Mouse (Mus musculus) midbrain, embryonic 12.5 days (tissue): ENCODE data around the gene Rgs21. TPM values are rescaled to one million over a fixed set of nuclear protein-coding genes. Genes with fewer than 3 reads are reported as not detected.

Experiments used
- ATAC-seq: fragments of 200-750 bp; cut with Nextera tagmentation; 2 replicates; pipeline ENCODE4 v1.8.0; 2017; ENCODE audit warnings: low read depth, moderate TSS enrichment, moderate library complexity; ENCODE audit not compliant: low FRiP score
- H3K27ac ChIP-seq: fragments of 300-500 bp; sonication (generic); replicated peaks from 2 replicates; pipeline ENCODE4 v1.5.1; 2016; ENCODE audit warnings: mild to moderate bottlenecking
- H3K27me3 ChIP-seq: fragments of 300-500 bp; sonication (generic); 2 replicates; pipeline ENCODE4 v1.6.1; 2016; ENCODE audit warnings: mild to moderate bottlenecking
- H3K36me3 ChIP-seq: fragments of 300-500 bp; sonication (generic); 2 replicates; pipeline ENCODE4 v1.6.1; 2016
- H3K4me1 ChIP-seq: fragments of 300-500 bp; sonication (generic); 2 replicates; pipeline ENCODE4 v1.6.1; 2016
- H3K4me2 ChIP-seq: fragments of 300-500 bp; sonication (generic); replicated peaks from 2 replicates; pipeline ENCODE4 v1.6.1; 2016; ENCODE audit warnings: mild to moderate bottlenecking, moderate library complexity
- H3K4me3 ChIP-seq: fragments of 300-500 bp; sonication (generic); 2 replicates; pipeline ENCODE4 v1.5.1; 2016; ENCODE audit warnings: mild to moderate bottlenecking
- H3K9ac ChIP-seq: fragments of 300-500 bp; sonication (generic); replicated peaks from 2 replicates; pipeline ENCODE4 v1.6.1; 2016; ENCODE audit warnings: mild to moderate bottlenecking, moderate library complexity
- H3K9me3 ChIP-seq: fragments of 300-500 bp; sonication (generic); 2 replicates; pipeline ENCODE4 v1.6.1; 2016; ENCODE audit warnings: mild to moderate bottlenecking
- WGBS: fragments of 180-500 bp; shearing (Covaris S2); methylation state at CpG from one replicate; pipeline ENCODE4 v1.1.7; 2016; 5-methylcytosine and 5-hydroxymethylcytosine counted together
- polyA plus RNA-seq: library from polyadenylated mRNA; unstranded; fragments of >200 nt; fragmentation: Nextera tagmentation; extraction: Ambion mirVana; gene quantifications from 2 replicates; pipeline ENCODE4 v1.2.1, GENCODE M21; 2016

The Rgs21 gene
- not detected in 2 replicates for polyA plus RNA-seq

DNA sequence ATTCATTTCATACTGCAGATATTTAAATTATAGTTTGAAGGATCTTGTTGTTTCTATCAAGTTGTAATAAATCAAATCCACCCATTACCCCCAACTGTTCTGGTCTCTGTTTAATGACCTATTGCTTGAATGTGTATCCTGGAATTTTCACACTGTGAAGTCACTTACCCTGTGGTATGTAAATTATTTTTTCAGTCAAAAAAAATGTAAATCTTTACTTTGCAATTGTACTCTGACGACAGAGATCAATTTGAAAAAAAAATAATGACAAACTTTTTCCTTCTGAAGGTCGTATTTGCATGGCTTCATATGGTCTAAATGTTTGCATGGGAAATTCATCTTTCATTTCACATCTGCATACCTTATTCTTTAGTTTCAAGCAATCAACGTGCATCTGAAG, at the start of gene Rgs21:
TSS of gene Rgs21 (minus strand) at position 101 of the 400 bp plus-strand sequence.
- H3K27me3 ChIP-seq: no peaks in the 10 kb centered on the region
- H3K4me2 ChIP-seq: no peak within 1 kb of the TSS
- no peak within 1 kb of the TSS for H3K27ac ChIP-seq
- H3K9me3 ChIP-seq: no peaks in the 10 kb centered on the region
- H3K4me3 ChIP-seq: no peak within 1 kb of the TSS
- no peaks in the 10 kb centered on the region for H3K36me3 ChIP-seq
- no peak within 1 kb of the TSS for H3K9ac ChIP-seq
- WGBS: 73% methylated on average over 3 of the region's 3 CpGs
- ATAC-seq: no peak
- H3K4me1 ChIP-seq: no peaks in the 10 kb centered on the region

DNA sequence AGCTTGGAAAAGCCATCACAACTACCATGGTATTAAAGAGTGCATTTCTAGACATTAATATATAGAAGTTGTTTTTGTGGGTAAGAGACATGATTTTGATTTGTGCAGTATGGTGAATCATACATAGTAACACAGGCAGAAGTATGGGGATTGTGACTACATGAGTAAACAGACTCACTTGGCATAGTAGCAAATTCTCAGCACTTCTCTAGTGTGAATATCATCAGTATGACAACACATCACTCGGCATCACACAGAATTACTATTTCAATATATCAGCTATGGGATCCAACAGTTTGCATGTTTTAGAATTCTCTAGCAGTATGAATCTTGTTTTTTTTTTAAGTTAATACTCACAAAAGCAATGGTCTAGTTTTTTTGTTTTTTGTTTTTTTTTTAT, 36.6 kb upstream of the Rgs21 start:
- no peak overlapping the region for H3K4me3 ChIP-seq
- no peaks in the 10 kb centered on the region for H3K4me1 ChIP-seq
- no peaks in the 10 kb centered on the region for H3K9me3 ChIP-seq
- no peak overlapping the region for H3K4me2 ChIP-seq
- H3K36me3 ChIP-seq: no peaks in the 10 kb centered on the region
- no peaks in the 10 kb centered on the region for H3K27me3 ChIP-seq
- 85% methylated on average over 1 of the region's 1 CpGs for WGBS
- H3K9ac ChIP-seq: no peak overlapping the region
- H3K27ac ChIP-seq: no peak overlapping the region
- no peak for ATAC-seq

DNA sequence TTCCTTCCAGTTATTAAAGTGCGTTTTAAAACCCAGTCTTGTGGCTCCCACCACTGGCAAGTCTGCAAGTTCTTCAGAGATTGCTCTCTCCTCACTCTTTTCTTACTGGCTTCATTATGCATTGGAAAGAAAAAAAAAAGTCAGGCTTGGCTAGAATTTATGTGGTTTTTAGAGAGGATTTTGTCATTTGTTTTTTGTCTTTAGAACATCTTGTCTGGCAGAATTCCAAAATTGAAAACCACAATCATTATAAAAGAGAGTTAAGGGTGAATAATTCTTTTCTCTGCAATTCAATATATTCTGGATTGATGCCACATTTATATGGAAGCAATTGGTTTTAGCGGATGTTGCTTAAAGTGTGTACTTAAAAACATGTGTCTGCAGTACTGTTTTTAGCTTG, 35.5 kb upstream of the Rgs21 start:
- no peak overlapping the region for H3K9ac ChIP-seq
- no peaks in the 10 kb centered on the region for H3K27me3 ChIP-seq
- no peaks in the 10 kb centered on the region for H3K9me3 ChIP-seq
- 91% methylated on average over 2 of the region's 2 CpGs for WGBS
- H3K36me3 ChIP-seq: no peaks in the 10 kb centered on the region
- no peak for ATAC-seq
- H3K4me2 ChIP-seq: no peak overlapping the region
- H3K4me3 ChIP-seq: no peak overlapping the region
- no peak overlapping the region for H3K27ac ChIP-seq
- no peaks in the 10 kb centered on the region for H3K4me1 ChIP-seq

GRCm38 (mm10) chr1:144579321-144579720, 11.9 kb upstream of the Rgs21 start:
- no peak overlapping the region for H3K9ac ChIP-seq
- no peak overlapping the region for H3K4me2 ChIP-seq
- 82% methylated on average over 1 of the region's 1 CpGs for WGBS
- no peaks in the 10 kb centered on the region for H3K9me3 ChIP-seq
- no peaks in the 10 kb centered on the region for H3K4me1 ChIP-seq
- ATAC-seq: no peak
- H3K36me3 ChIP-seq: no peaks in the 10 kb centered on the region
- H3K27ac ChIP-seq: no peak overlapping the region
- no peak overlapping the region for H3K4me3 ChIP-seq
- H3K27me3 ChIP-seq: no peaks in the 10 kb centered on the region

GRCm38 (mm10) chr1:144572972-144573371, 5.5 kb upstream of the Rgs21 start:
- Histone ChIP-seq H3K4me3 (no peak overlapping the region), H3K9ac (no peak overlapping the region), H3K27ac (no peak overlapping the region), H3K27me3 (no peaks in the 10 kb centered on the region), H3K4me2 (no peak overlapping the region), H3K36me3 (no peaks in the 10 kb centered on the region), H3K4me1 (no peaks in the 10 kb centered on the region), H3K9me3 (no peaks in the 10 kb centered on the region)
- ATAC-seq: no peak
- 95% methylated on average over 2 of the region's 2 CpGs for WGBS

DNA sequence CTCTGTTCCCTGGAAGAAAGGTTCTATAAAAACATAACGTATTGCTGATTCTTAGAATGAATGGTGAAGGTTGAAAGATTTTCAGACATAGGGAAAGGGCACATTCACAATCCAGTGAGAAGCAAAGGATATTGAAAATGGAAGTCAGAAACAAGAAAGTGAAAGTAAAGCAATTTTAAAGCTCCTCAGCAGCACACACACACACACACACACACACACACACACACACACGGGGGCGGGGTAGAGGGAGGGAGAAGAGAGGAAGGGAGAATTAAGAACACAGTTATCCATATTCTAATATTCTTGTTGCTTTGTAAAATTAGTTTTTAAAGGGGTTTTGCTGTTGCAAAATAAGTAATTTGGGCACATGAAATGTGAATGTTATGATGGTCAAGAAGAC, 2.4 kb upstream of the Rgs21 start:
- Histone ChIP-seq H3K4me1 (no peaks in the 10 kb centered on the region), H3K4me3 (no peak overlapping the region), H3K9me3 (no peaks in the 10 kb centered on the region), H3K4me2 (no peak overlapping the region), H3K27me3 (no peaks in the 10 kb centered on the region), H3K27ac (no peak overlapping the region), H3K9ac (no peak overlapping the region), H3K36me3 (no peaks in the 10 kb centered on the region)
- no peak for ATAC-seq
- 94% methylated on average over 2 of the region's 3 CpGs for WGBS

DNA sequence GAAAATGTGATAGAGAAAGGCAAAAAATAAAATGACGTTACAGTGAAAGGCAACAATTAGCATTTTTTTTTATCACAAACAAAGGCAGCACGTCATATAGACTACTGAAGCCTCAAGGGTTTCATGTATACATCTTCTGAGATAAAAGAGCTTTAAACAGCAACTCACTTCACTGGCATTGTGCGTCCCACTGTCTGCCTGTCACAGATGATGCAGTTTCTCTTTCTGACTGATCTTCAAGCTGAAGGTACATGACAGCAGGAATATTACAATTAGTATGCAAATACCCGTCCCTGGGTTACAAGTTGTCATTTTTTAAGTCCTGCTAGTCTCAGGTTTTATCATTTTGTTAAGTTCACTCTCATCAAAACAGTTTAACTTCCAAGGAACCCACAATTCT, 22.3 kb downstream of the Rgs21 start:
- Histone ChIP-seq H3K27ac (no peak overlapping the region), H3K36me3 (no peaks in the 10 kb centered on the region), H3K4me2 (no peak overlapping the region), H3K4me3 (no peak overlapping the region), H3K4me1 (no peaks in the 10 kb centered on the region), H3K27me3 (no peaks in the 10 kb centered on the region), H3K9ac (no peak overlapping the region), H3K9me3 (no peaks in the 10 kb centered on the region)
- no peak for ATAC-seq
- WGBS: 74% methylated on average over 4 of the region's 4 CpGs

DNA sequence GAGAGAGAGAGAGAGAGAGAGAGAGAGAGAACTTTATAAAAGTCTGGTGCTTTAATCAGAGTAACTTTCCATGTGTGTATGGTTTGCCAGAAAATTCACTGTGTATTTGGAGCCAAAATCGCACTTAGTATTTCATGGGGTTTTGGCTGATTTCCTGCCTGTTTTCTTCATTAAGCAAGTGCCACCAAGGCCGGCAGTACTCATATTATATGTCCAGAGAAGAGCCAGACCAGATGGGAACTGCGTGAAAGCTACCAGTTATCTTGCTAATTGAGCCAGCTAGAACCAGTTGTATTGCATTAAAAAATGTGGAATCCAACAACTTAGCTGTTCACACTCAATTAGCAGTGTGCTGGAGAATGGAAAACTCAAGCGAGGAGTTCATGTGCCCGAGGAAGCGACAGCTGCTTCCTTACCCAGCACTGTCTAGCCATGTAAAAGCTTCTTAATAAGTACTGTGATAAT, 22.9 kb downstream of the Rgs21 start:
- H3K4me2 ChIP-seq: no peak overlapping the region
- no peak overlapping the region for H3K4me3 ChIP-seq
- H3K36me3 ChIP-seq: no peaks in the 10 kb centered on the region
- H3K9ac ChIP-seq: no peak overlapping the region
- no peak overlapping the region for H3K27ac ChIP-seq
- no peak for ATAC-seq
- no peaks in the 10 kb centered on the region for H3K4me1 ChIP-seq
- 77% methylated on average over 6 of the region's 6 CpGs for WGBS
- H3K27me3 ChIP-seq: no peaks in the 10 kb centered on the region
- H3K9me3 ChIP-seq: no peaks in the 10 kb centered on the region

DNA sequence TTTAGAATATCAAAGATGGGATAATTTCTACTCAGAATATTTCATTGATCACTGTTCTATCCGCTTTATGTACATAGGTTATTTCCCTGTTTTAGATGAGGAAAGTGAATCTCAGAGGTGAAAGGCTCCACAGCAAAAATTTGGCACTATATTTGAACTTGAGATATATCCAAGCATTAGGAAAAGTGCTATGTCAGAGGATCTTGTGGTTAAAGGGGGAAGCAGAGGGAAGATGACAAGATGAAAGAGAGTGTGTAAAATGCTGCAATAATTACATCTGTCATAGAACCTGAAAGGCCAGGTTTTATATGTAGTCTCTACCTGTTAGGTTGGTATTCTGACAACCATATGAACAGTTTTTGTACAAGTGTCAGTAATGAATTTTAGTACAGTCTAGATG, 35.7 kb downstream of the Rgs21 start:
- no peaks in the 10 kb centered on the region for H3K36me3 ChIP-seq
- no peaks in the 10 kb centered on the region for H3K9me3 ChIP-seq
- ATAC-seq: no peak
- H3K9ac ChIP-seq: no peak overlapping the region
- WGBS: 84% methylated on average over 1 of the region's 1 CpGs
- no peak overlapping the region for H3K27ac ChIP-seq
- no peak overlapping the region for H3K4me2 ChIP-seq
- H3K4me3 ChIP-seq: no peak overlapping the region
- H3K4me1 ChIP-seq: no peaks in the 10 kb centered on the region
- no peaks in the 10 kb centered on the region for H3K27me3 ChIP-seq

DNA sequence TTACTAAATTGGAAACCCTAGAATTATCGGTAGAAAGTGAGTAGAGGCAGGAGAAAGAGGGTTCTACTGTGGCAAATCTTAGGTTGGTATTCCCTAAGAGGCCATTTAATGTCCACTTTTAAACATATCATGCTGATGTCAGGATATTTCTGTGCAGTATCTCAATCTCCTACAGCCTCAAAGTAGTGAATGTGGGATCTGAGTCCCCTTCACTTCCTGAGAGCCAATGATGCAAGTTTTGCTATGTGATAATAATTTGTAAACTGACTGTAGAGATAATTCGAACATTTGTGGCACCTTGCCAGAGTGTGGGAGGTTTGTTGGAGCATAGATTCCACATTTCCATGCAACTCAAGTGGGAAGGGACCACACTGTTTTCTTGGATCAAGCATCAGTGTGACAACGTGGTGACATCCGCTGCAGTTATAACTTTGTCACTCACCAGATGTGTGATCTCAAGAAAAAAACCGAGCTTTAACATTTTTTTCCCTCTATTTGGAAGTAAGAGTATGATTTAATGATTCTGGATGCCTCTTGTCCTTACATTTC, 49.5 kb downstream of the Rgs21 start:
- H3K4me2 ChIP-seq: no peak overlapping the region
- H3K4me3 ChIP-seq: no peak overlapping the region
- WGBS: 82% methylated on average over 5 of the region's 5 CpGs
- no peaks in the 10 kb centered on the region for H3K9me3 ChIP-seq
- H3K4me1 ChIP-seq: no peaks in the 10 kb centered on the region
- no peak overlapping the region for H3K27ac ChIP-seq
- ATAC-seq: no peak
- no peaks in the 10 kb centered on the region for H3K27me3 ChIP-seq
- H3K9ac ChIP-seq: no peak overlapping the region
- no peaks in the 10 kb centered on the region for H3K36me3 ChIP-seq

GRCm38 (mm10) chr1:144502241-144502640, 65.2 kb downstream of the Rgs21 start:
- Histone ChIP-seq H3K27me3 (no peaks in the 10 kb centered on the region), H3K9me3 (no peaks in the 10 kb centered on the region), H3K36me3 (no peaks in the 10 kb centered on the region), H3K27ac (no peak overlapping the region), H3K9ac (no peak overlapping the region), H3K4me2 (no peak overlapping the region), H3K4me3 (no peak overlapping the region), H3K4me1 (no peaks in the 10 kb centered on the region)
- WGBS: 81% methylated on average over 1 of the region's 1 CpGs
- no peak for ATAC-seq

DNA sequence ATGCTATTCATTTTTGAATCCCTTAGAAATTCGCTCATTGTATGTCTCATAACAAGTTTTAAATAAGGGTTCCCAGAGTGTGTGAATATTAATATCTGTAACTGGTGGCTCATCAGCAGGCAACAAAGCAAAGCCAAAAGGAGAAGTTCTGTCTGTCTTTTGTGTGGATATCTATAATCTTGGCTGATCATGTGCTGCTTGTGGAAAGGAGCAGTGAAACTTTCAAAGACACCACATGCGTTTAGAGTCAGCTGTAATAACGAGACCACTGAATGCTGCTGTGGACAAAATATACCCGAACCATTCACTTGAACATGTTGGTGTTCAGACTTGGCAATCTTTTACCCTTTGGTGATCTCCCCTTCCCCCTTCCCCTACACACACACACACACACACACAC, 67.0 kb downstream of the Rgs21 start:
- Histone ChIP-seq H3K4me3 (no peak overlapping the region), H3K36me3 (no peaks in the 10 kb centered on the region), H3K9me3 (no peaks in the 10 kb centered on the region), H3K4me2 (no peak overlapping the region), H3K9ac (no peak overlapping the region), H3K4me1 (no peaks in the 10 kb centered on the region), H3K27ac (no peak overlapping the region), H3K27me3 (no peaks in the 10 kb centered on the region)
- WGBS: 87% methylated on average over 4 of the region's 4 CpGs
- ATAC-seq: no peak

DNA sequence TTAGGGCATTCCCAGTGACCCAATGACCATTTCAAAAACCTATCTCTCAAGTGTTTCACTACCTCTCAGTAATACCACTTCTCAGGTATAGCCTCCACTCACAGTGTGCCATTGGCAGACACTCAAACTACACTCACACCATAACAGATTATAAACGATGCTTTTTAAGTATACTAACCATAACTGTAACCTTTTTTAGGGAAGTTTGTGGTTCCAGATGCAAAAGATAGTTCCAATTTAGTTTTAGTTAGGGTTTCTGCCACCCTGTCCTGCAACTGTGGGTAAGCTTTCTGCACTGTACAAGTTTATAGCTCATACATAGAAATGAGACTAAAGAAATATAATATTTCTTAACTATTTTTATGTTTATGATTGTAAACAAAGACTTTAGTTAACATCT, 67.7 kb downstream of the Rgs21 start:
- Histone ChIP-seq H3K36me3 (no peaks in the 10 kb centered on the region), H3K27ac (no peak overlapping the region), H3K4me3 (no peak overlapping the region), H3K4me1 (no peaks in the 10 kb centered on the region), H3K9ac (no peak overlapping the region), H3K4me2 (no peak overlapping the region), H3K27me3 (no peaks in the 10 kb centered on the region), H3K9me3 (no peaks in the 10 kb centered on the region)
- no peak for ATAC-seq
- 86% methylated on average over 1 of the region's 1 CpGs for WGBS
